Mouse (Mus musculus) NIH3T3 (cell line): ENCODE data around the gene Dlx2.

Experiments used
- DNase-seq: peaks from one replicate; pipeline ENCODE4 v3.0.0-alpha.2; 2012; ENCODE audit warnings: low read depth

The Dlx2 gene

GRCm38 (mm10) chr2:71540611-71541417, 5.7 kb downstream of the Dlx2 start:
- peak; percentile 79 for DNase-seq

DNA sequence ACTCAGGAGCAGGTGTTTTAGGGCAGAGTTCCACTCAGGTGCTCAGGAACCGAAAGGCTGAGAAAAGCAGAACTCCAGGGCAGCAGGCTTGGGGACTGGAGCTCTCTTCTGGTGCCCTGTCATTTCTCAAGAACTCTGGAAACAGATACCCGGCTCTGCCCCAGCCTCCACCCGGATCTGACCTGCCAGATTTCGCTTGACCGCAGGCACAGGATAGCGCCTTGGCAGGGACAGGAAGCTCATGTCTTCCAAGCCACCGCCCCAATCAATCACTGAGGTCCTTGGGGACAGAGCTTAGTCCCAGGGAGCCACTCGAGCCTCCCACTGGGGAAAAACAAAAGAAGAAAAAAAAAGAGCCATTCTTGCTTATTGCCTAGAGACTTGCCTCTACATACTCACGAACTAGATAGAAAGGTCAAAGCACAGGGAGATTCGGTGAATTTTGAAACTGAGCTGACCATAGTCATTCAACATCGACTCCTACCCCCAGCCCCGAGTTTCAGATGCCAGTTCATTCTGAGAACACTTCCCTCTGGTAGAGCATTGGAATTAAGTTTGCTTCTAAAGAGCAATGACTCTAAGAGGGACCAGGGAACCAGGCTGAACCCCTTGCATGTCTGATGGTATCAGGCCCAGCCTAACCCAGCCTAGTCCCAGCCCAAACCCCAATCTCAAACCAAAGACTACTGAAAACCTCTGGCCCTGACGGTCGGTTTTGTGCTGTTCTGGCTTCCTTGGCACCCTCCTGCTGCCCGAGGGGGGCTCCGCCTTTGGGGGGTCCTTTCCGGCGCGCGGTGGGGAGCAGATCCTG, 12.1 kb downstream of the Dlx2 start:
- DNase-seq = peak; percentile 61

DNA sequence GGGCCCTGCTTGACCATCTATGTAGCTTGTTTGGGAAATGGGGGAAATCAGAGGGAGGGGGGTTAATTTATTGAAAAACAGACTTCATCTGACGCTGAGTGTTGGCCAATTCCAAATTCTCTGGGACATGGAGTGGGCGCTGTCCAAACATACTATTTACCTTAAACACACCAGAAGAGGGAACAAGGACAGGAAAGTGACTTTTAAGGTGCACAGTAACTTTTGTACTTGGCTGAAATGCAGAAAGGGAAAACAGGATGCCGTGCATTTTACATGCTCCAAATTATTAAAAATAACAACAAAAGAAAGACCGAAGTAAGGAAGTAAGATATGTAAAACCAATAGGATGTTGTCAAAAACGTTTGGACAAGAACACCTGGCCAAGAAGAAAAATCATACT, 13.5 kb downstream of the Dlx2 start:
- peak; percentile 36 for DNase-seq

DNA sequence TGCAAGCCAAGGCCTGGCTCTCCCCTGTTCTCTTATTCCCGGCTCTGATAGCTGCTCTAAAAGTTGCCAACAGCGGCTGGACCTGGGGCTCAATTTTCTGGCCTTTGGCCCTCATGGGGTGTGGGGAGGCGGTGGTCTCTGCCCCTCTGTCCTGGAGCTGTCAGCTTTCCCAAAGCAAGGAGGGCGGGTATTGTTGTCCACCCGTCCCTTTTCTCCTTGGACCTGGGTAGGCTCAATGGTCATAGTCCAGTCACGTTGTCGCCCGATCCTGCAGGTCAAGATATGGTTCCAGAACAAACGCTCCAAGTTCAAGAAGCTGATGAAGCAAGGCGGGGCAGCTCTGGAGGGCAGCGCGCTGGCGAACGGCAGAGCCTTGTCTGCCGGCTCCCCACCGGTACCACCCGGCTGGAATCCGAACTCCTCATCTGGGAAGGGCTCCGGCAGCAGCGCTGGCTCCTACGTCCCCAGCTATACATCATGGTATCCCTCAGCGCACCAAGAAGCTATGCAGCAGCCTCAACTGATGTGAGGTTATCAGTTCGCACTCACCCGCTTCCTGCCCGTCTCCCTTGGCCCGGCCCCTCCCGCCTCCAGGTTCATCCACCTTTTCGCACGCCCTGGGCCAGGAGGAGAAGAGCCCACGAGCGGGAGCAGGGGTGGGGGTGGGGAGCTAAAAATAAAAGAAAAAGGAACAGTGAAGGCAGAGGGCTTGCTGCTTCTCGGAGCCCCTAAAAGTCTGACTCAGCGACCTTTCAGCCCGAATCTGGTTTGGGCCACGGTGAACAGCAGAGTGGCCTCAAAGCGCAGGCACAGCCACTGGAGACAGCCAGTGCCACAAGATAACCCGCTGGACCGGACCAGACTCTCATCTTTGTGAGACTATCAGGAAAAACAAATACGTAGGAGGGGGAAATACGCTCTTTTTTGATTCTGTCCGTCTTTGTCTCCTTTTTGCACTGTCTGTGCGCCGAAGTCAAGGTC, 14.3 kb downstream of the Dlx2 start:
- peak; percentile 44 for DNase-seq

- DNase-seq = peak; percentile 65
Observed at GRCm38 (mm10) chr2:71531124-71531590, 15.4 kb downstream of the Dlx2 start.

DNA sequence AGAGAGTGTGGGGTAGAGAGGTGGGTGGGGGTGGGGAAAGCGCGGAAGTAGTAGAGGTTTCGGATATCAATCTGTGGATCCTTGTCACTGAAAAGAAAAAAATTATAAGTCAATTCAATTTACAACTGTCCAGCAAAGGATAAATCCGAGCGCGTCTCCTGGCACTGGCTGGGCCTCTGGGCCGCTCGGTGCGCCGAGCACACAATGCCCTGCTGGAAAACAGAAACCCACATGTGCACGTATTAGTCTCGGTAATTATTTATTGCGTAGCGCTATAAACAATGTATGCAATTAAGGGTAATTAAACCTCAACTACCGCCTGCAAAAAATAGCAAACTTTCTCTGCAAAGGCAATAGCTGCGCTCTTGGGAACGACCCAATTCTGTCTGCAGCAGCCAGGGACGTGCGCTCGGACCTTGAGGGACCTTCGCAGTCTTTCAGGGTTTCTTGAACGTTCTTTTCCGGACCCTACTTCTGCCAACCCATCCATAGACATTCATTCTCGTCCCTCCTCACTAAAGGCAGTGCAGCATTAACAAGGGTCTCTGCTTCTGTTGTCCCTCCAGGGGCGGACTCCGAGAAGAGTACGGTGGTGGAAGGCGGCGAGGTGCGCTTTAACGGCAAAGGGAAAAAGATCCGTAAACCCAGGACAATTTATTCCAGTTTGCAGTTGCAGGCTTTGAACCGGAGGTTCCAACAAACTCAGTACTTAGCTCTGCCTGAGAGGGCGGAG, 16.0 kb downstream of the Dlx2 start:
- peak; percentile 48 for DNase-seq

- peak; percentile 97 for DNase-seq
Observed at GRCm38 (mm10) chr2:71529511-71530351, 16.8 kb downstream of the Dlx2 start.

- peak; percentile 68 for DNase-seq
Observed at GRCm38 (mm10) chr2:71528714-71529510, 17.6 kb downstream of the Dlx2 start.

- no peak for DNase-seq
Observed at GRCm38 (mm10) chr2:71528014-71528713, 18.4 kb downstream of the Dlx2 start, which contains the start of gene Dlx1. Gene Dlx1 (plus strand): TSS chr2:71528113.

DNA sequence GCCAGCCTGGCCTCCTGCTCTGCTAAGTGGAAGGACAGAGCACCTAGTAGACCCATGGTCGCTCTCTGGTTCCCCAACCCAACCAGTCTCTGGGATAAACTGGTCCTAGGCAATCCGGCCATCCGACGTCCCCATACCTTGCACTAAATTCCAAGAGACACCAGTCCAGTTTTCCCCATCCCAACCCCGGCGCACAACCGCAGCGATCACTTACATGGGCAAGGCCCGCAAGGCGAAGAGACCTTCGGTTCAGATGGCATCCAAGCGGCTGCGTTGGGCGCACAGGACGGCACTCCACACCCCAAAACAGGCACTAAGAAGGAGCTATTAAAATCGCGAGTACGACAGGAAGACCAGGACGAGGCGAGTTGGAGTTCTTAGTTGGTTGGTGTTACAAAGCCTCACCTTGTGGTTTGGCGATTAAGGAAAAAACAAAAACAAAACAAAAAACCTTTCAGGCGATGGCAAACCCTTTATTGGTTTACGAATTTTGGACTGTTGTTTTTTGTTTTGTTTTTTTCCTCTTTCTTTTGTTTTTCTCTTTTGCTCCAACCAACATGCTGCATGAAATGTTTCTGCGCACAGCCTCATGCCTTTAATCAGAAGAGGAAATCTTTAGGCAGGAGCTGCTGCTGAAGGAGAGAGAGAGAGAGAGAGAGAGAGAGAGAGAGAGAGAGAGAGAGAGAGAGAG, 19.1 kb downstream of the Dlx2 start:
- DNase-seq = no peak

DNA sequence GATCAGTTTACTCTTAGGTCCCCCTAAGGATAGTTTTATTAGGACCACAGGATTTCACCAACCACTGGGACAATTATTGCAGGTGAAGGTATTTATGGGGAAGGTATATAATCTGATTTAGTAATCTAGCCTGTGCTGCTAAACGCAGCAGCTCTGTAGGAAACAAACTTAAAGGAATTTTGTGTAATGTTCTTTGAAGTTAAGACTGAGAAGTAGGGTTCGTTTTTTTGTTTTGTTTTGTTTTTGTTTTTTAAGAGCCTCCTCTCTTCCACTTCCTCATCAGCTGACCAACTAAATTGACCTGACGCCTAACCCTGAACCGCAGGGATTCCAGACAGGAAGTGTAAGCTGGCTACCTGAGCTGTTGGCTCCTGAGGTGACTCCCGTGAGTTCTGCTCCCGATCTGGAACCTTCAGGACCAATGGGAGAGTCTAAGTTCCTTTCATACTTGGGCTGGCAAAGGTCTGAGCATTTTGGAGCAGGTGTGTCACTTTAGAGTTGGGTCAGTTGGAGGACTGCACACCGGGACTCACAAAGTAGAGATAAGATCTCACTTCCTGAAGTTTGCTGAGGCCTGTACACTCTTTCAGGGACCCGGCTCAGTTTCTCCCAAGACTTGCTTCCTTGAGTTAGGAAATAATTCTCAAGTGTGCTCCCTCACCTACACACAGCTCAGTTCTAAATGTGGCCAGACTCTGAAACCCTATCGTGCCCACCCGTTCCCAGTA, 19.8 kb downstream of the Dlx2 start:
- DNase-seq = no peak

GRCm38 (mm10) chr2:71524763-71525162, 21.8 kb downstream of the Dlx2 start:
- DNase-seq = no peak

DNA sequence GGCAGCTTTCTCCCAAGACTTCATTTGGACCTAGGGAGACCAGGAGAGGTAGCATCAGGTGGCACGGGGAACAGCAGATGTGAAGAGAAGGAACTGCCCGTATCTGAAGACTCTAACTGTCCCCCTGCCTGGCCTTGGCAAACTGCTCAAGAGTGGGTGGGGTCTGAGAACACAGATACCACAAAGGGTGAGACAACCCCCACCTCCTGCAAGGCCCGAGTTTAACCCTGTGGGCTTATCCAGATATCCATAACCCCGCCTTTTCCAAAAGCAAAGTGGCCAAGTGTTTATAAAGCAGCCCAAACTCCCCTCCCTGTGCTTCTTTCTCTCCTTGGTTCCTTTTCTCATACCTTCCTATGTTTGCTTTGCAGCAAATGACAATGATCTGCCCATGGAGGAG, 23.1 kb downstream of the Dlx2 start:
- DNase-seq = no peak

- no peak for DNase-seq
Observed at GRCm38 (mm10) chr2:71522871-71523270, 23.7 kb downstream of the Dlx2 start.

- no peak for DNase-seq
Observed at GRCm38 (mm10) chr2:71517466-71518099, 29.0 kb downstream of the Dlx2 start.

GRCm38 (mm10) chr2:71516995-71517394, 29.6 kb downstream of the Dlx2 start:
- no peak for DNase-seq

DNA sequence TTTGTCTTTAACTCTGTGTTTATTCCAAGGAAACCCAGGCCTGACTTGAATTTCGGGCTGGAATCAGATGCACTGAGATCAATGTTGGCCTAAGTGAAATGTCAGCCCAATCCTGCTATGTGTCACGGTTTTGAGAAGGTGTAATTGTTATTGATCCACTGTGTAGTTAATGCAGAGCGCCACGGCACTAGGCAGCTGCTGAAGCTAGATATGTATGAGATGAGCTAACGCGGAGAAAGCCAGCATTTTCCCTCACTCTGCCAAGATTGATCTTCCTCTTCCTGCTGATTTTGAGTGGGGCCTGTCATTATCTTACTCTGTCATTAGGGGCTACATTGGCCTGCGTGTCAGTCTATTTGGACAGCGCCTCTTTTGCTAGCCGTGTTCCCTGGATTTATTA, 34.2 kb downstream of the Dlx2 start:
- DNase-seq = no peak
